Mouse (Mus musculus) MEL (cell line): ENCODE data around the gene Sh2b1.

ENCODE experiments used
- CHD1 ChIP-seq: IDR thresholded peaks from 2 replicates; pipeline ENCODE4 v1.6.1; 2012; ENCODE audit warnings: low read depth, mild to moderate bottlenecking, inconsistent platforms, low read length, improper control_type of control experiment
- CTCF ChIP-seq, 3 experiments: IDR thresholded peaks in 2 of 3; conservative IDR thresholded peaks in 1 of 3; 2 replicates each; pipeline ENCODE4 v1.5.1; 2011 to 2012; ENCODE audit warnings: low read length in 3 of 3, low read depth in 2 of 3, mild to moderate bottlenecking in 2 of 3, improper control_type of control experiment in 1 of 3, inconsistent platforms in 1 of 3, mixed read lengths in 1 of 3, moderate library complexity in 1 of 3; ENCODE audit not compliant: control insufficient read depth in 1 of 3, insufficient read depth in 1 of 3, poor library complexity in 1 of 3, severe bottlenecking in 1 of 3
- EP300 ChIP-seq, 2 experiments: IDR thresholded peaks; 2 replicates each; pipeline ENCODE4 v1.6.1; 2011; ENCODE audit warnings: improper control_type of control experiment in 2 of 2, low read length in 2 of 2, low read depth in 1 of 2, mild to moderate bottlenecking in 1 of 2
- POLR2A ChIP-seq, 2 experiments: IDR thresholded peaks; 2 replicates each; pipeline ENCODE4 v1.6.1; 2011 to 2012; ENCODE audit warnings: low read length in 2 of 2, mild to moderate bottlenecking in 2 of 2, control low read depth in 1 of 2, improper control_type of control experiment in 1 of 2, low read depth in 1 of 2, moderate library complexity in 1 of 2; ENCODE audit not compliant: control insufficient read depth in 1 of 2, insufficient read depth in 1 of 2, poor library complexity in 1 of 2
- RCOR1 ChIP-seq: IDR thresholded peaks from 2 replicates; pipeline ENCODE4 v1.6.1; 2012; ENCODE audit warnings: low read depth, mild to moderate bottlenecking, inconsistent platforms, low read length, improper control_type of control experiment
- SMC3 ChIP-seq: IDR thresholded peaks from 2 replicates; pipeline ENCODE4 v1.6.1; 2011; ENCODE audit warnings: low read depth, low read length, improper control_type of control experiment
- TBP ChIP-seq: IDR thresholded peaks from 2 replicates; pipeline ENCODE4 v1.8.0; 2011; ENCODE audit warnings: low read depth, low read length, improper control_type of control experiment
- ZMIZ1 ChIP-seq: IDR thresholded peaks from 2 replicates; pipeline ENCODE4 v1.6.1; 2012; ENCODE audit warnings: low read depth, mild to moderate bottlenecking, inconsistent platforms, low read length, improper control_type of control experiment, moderate library complexity

- no peak; a peak in 2 of 4 replicates for TF ChIP-seq POLR2A (IDR thresholded peaks at IDR 0.05; ENCODE audit: control insufficient read depth in 1 of 2, insufficient read depth in 1 of 2, low read depth in 1 of 2, low read length in 2 of 2, poor library complexity in 1 of 2)
- TF ChIP-seq SMC3: no peak
- TF ChIP-seq TBP: no peak
- no peak for TF ChIP-seq CHD1
- no peak for TF ChIP-seq ZMIZ1
- no peak for TF ChIP-seq EP300 (IDR thresholded peaks at IDR 0.05; ENCODE audit: low read depth in 1 of 2, low read length in 2 of 2)
- no peak for TF ChIP-seq CTCF (IDR thresholded peaks at IDR 0.05 in 2 of 3, conservative IDR thresholded peaks at IDR 0.05 in 1 of 3; ENCODE audit: control insufficient read depth in 1 of 3, insufficient read depth in 1 of 3, low read depth in 2 of 3, low read length in 3 of 3, poor library complexity in 1 of 3, severe bottlenecking in 1 of 3)
- TF ChIP-seq RCOR1: no peak
These were observed 22.7 kb upstream of the Sh2b1 start for GRCm38 (mm10) chr7:126497966-126498365.
